Mouse (Mus musculus) hindbrain, embryonic 10.5 days (tissue): ENCODE measurements around the gene Psma4. TPM values are rescaled to one million over a fixed set of nuclear protein-coding genes. Genes with fewer than 3 reads are reported as not detected.
"Not testable (repeated sequence)": the region's sequence is repeated elsewhere in the genome, so short reads cannot be mapped to it uniquely, and the experiment has no call there.

ENCODE experiments used
- DNase-seq: peaks from one replicate; pipeline ENCODE4 v3.0.0-alpha.2; 2017; ENCODE audit warnings: low spot score
- H3K27ac ChIP-seq: fragments of 300-500 bp; sonication (generic); 2 replicates; pipeline ENCODE4 v1.5.1; 2016; ENCODE audit warnings: mild to moderate bottlenecking, moderate library complexity
- H3K27me3 ChIP-seq: fragments of 300-500 bp; sonication (generic); 2 replicates; pipeline ENCODE4 v1.6.1; 2016; ENCODE audit warnings: mild to moderate bottlenecking; ENCODE audit not compliant: poor library complexity, insufficient read depth, severe bottlenecking
- H3K36me3 ChIP-seq: fragments of 300-500 bp; sonication (generic); 2 replicates; pipeline ENCODE4 v1.6.1; 2016; ENCODE audit warnings: mild to moderate bottlenecking, moderate library complexity
- H3K4me1 ChIP-seq: fragments of 300-500 bp; sonication (generic); replicated peaks from 2 replicates; pipeline ENCODE4 v1.6.1; 2016; ENCODE audit warnings: mild to moderate bottlenecking
- H3K4me3 ChIP-seq: fragments of 300-500 bp; sonication (generic); 2 replicates; pipeline ENCODE4 v1.5.1; 2016; ENCODE audit warnings: mild to moderate bottlenecking, moderate library complexity
- H3K9me3 ChIP-seq: fragments of 300-500 bp; sonication (generic); 2 replicates; pipeline ENCODE4 v1.6.1; 2016; ENCODE audit warnings: mild to moderate bottlenecking, moderate library complexity
- WGBS: fragments of 180-500 bp; shearing (Covaris S2); methylation state at CpG from one replicate; pipeline ENCODE4 v1.1.7; 2016; 5-methylcytosine and 5-hydroxymethylcytosine counted together
- polyA plus RNA-seq: library from polyadenylated mRNA; unstranded; fragments of >200 nt; fragmentation: Nextera tagmentation; extraction: Ambion mirVana; gene quantifications from 2 replicates; pipeline ENCODE4 v1.2.1, GENCODE M21; 2016

Psma4 gene
- polyA plus RNA-seq, 1 experiment from 2014 or later = 319 TPM

- no peak for DNase-seq
- Histone ChIP-seq H3K4me3 (no peak overlapping the region), H3K4me1 (peaks cover 2% of the 10 kb centered on the region), H3K9me3 (no peaks in the 10 kb centered on the region), H3K27ac (no peak overlapping the region), H3K36me3 (no peaks in the 10 kb centered on the region), H3K27me3 (no peaks in the 10 kb centered on the region)
- 79% methylated on average over 16 of the region's 16 CpGs for WGBS
Measured at GRCm38 (mm10) chr9:54946256-54946655, 4.3 kb upstream of the Psma4 start.

- H3K27me3 ChIP-seq = no peaks in the 10 kb centered on the region
- no peak overlapping the region for H3K27ac ChIP-seq
- peaks cover 26% of the 10 kb centered on the region for H3K36me3 ChIP-seq
- no peaks in the 10 kb centered on the region for H3K9me3 ChIP-seq
- no peak overlapping the region for H3K4me3 ChIP-seq
- H3K4me1 ChIP-seq = peaks cover 14% of the 10 kb centered on the region
- no peak for DNase-seq
Measured at GRCm38 (mm10) chr9:54949465-54949864, 1.1 kb upstream of the Psma4 start.

- Histone ChIP-seq H3K27ac (peak overlapping the region; percentile 96), H3K4me3 (peak overlapping the region; percentile 94), H3K36me3 (peaks cover 33% of the 10 kb centered on the region), H3K4me1 (peaks cover 14% of the 10 kb centered on the region)
- not testable (repeated sequence) for DNase-seq, H3K9me3 ChIP-seq, H3K27me3 ChIP-seq
- WGBS = 61% methylated on average over 8 of the region's 8 CpGs
Measured at GRCm38 (mm10) chr9:54950162-54950561, 428 bp upstream of the Psma4 start.

- Histone ChIP-seq H3K27ac (no peak overlapping the region), H3K27me3 (no peaks in the 10 kb centered on the region), H3K36me3 (peaks cover 45% of the 10 kb centered on the region), H3K4me3 (no peak overlapping the region), H3K9me3 (0 out of 2 replicates have a peak, but pooled peaks cover 3% of the 10 kb centered on the region), H3K4me1 (no peaks in the 10 kb centered on the region)
- WGBS = 94% methylated on average over 4 of the region's 4 CpGs
- no peak for DNase-seq
Measured at GRCm38 (mm10) chr9:54961059-54961458, 10.5 kb downstream of the Psma4 start.

GRCm38 (mm10) chr9:54963669-54964068 is 13.1 kb downstream of the Psma4 start:
- no peaks in the 10 kb centered on the region for H3K4me1 ChIP-seq
- peaks cover 18% of the 10 kb centered on the region for H3K36me3 ChIP-seq
- no peaks in the 10 kb centered on the region for H3K27me3 ChIP-seq
- 0 out of 2 replicates have a peak, but pooled peaks cover 5% of the 10 kb centered on the region for H3K9me3 ChIP-seq
- H3K27ac ChIP-seq = no peak overlapping the region
- no peak for DNase-seq
- H3K4me3 ChIP-seq = no peak overlapping the region

- Histone ChIP-seq H3K27ac (no peak overlapping the region), H3K27me3 (no peaks in the 10 kb centered on the region), H3K4me1 (0 out of 2 replicates have a peak, but pooled peaks cover 5% of the 10 kb centered on the region), H3K4me3 (no peak overlapping the region), H3K9me3 (0 out of 2 replicates have a peak, but pooled peaks cover 2% of the 10 kb centered on the region), H3K36me3 (no peaks in the 10 kb centered on the region)
- DNase-seq = no peak
- 68% methylated on average over 8 of the region's 8 CpGs for WGBS
Measured at GRCm38 (mm10) chr9:54969972-54970637, 19.5 kb downstream of the Psma4 start.

- 65% methylated on average over 8 of the region's 8 CpGs for WGBS
- Histone ChIP-seq H3K4me1 (peaks cover 24% of the 10 kb centered on the region), H3K36me3 (no peaks in the 10 kb centered on the region), H3K9me3 (no peaks in the 10 kb centered on the region), H3K4me3 (peak within 1 kb of the TSS; percentile 69), H3K27ac (peak within 1 kb of the TSS; percentile 79), H3K27me3 (peaks cover 56% of the 10 kb centered on the region)
- DNase-seq = no peak
Measured at GRCm38 (mm10) chr9:54980674-54981073, 30.1 kb downstream of the Psma4 start, which contains the start of gene Chrna5. Chrna5 (plus strand) TSS chr9:54980880.

- DNase-seq = peak; percentile 74
- Histone ChIP-seq H3K4me3 (peak overlapping the region; percentile 69), H3K4me1 (peaks cover 24% of the 10 kb centered on the region), H3K9me3 (no peaks in the 10 kb centered on the region), H3K36me3 (no peaks in the 10 kb centered on the region), H3K27me3 (peaks cover 56% of the 10 kb centered on the region), H3K27ac (peak overlapping the region; percentile 79)
- under 1% methylated on average over 85 of the region's 85 CpGs for WGBS
Measured at GRCm38 (mm10) chr9:54981291-54982191, 31.0 kb downstream of the Psma4 start.

- Histone ChIP-seq H3K4me3 (peak overlapping the region; percentile 69), H3K27ac (no peak overlapping the region), H3K9me3 (no peaks in the 10 kb centered on the region), H3K27me3 (peaks cover 56% of the 10 kb centered on the region), H3K4me1 (peaks cover 24% of the 10 kb centered on the region), H3K36me3 (no peaks in the 10 kb centered on the region)
- 9% methylated on average over 7 of the region's 7 CpGs for WGBS
- DNase-seq = no peak
Measured at GRCm38 (mm10) chr9:54982401-54982800, 31.8 kb downstream of the Psma4 start.

- no peaks in the 10 kb centered on the region for H3K4me1 ChIP-seq
- H3K9me3 ChIP-seq = no peaks in the 10 kb centered on the region
- H3K27me3 ChIP-seq = no peaks in the 10 kb centered on the region
- WGBS = 85% methylated on average over 3 of the region's 3 CpGs
- H3K4me3 ChIP-seq = no peak overlapping the region
- no peak for DNase-seq
- no peaks in the 10 kb centered on the region for H3K36me3 ChIP-seq
- no peak overlapping the region for H3K27ac ChIP-seq
Measured at GRCm38 (mm10) chr9:54990362-54990761, 39.8 kb downstream of the Psma4 start.

- 38% methylated on average over 3 of the region's 3 CpGs for WGBS
- H3K4me3 ChIP-seq = no peak overlapping the region
- H3K4me1 ChIP-seq = no peaks in the 10 kb centered on the region
Measured at GRCm38 (mm10) chr9:54994381-54994780, 43.8 kb downstream of the Psma4 start.

GRCm38 (mm10) chr9:54995645-54996044 is 45.1 kb downstream of the Psma4 start:
- Histone ChIP-seq H3K36me3 (no peaks in the 10 kb centered on the region), H3K4me1 (no peaks in the 10 kb centered on the region), H3K27ac (no peak overlapping the region), H3K4me3 (no peak overlapping the region), H3K9me3 (no peaks in the 10 kb centered on the region), H3K27me3 (no peaks in the 10 kb centered on the region)
- no peak for DNase-seq
- 85% methylated on average over 3 of the region's 3 CpGs for WGBS

More at GRCm38 (mm10) chr9:54994381-54994780, 43.8 kb downstream of the Psma4 start:
- no peak for DNase-seq
- Histone ChIP-seq H3K36me3 (no peaks in the 10 kb centered on the region), H3K9me3 (no peaks in the 10 kb centered on the region), H3K27ac (no peak overlapping the region), H3K27me3 (no peaks in the 10 kb centered on the region)

GRCm38 (mm10) chr9:55003609-55004008 is 53.0 kb downstream of the Psma4 start:
- H3K27ac ChIP-seq = no peak overlapping the region

More at GRCm38 (mm10) chr9:55003609-55004008, 53.0 kb downstream of the Psma4 start:
- no peaks in the 10 kb centered on the region for H3K9me3 ChIP-seq
- no peak for DNase-seq
- H3K27me3 ChIP-seq = no peaks in the 10 kb centered on the region
- WGBS = 84% methylated on average over 4 of the region's 4 CpGs
- no peaks in the 10 kb centered on the region for H3K4me1 ChIP-seq
- H3K4me3 ChIP-seq = no peak overlapping the region
- no peaks in the 10 kb centered on the region for H3K36me3 ChIP-seq
